Mouse (Mus musculus) heart, postnatal 4 days (tissue): ENCODE results near the gene Nudt9. TPM values are rescaled to one million over a fixed set of nuclear protein-coding genes. Genes with fewer than 3 reads are reported as not detected.

ENCODE experiments used
- DNase-seq: peaks from one replicate; pipeline ENCODE4 v3.0.0; 2021
- total RNA-seq, 2 experiments: library from RNA; stranded (reverse); gene quantifications; 2 replicates each; pipeline ENCODE4 v1.2.3; 2021

The Nudt9 gene
- total RNA-seq, 2 experiments from 2014 or later, result 43.1 to 44.1 TPM

DNA sequence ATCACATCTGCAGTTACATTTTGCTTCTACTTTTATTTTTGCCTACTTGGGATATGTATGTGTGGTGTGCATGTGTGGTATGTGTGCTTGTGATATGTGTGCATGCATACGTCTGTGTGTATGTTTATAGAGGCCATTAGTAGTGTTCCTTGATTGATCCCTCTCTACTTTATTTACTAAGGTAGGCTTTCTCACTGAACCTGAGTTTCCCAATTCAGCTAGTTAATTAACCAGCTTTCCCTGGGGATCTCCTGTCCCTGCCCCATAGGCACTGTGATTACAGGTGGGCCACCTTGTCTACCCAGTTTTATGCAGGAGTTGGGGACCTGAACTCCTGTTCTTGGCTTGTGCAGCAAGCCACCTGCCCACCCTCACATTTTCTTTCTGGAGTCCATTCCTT, 9.4 kb upstream of the Nudt9 start:
- no peak for DNase-seq

GRCm38 (mm10) chr5:104039154-104039932, 6.8 kb upstream of the Nudt9 start:
- DNase-seq, result peak; percentile 65

DNA sequence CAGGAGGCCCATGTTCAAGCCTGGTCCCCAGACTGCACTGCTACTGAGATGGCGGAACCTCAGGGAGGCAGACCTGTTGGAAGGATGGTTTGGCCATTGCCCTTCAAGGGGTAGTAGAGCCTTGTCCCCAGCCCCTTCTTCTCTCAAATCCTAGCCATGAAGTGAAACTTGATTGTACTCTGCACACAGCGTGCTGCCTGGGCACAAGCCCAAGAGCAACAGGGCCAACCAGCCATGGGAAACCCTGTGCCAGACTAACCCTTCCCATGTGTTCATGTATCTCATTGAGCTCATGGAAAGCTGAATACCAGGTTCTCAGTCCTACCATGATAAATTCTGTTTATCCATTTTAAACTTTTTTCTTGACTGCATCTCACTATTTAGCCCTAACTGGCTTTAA, 3.2 kb upstream of the Nudt9 start:
- DNase-seq, result peak; percentile 44

DNA sequence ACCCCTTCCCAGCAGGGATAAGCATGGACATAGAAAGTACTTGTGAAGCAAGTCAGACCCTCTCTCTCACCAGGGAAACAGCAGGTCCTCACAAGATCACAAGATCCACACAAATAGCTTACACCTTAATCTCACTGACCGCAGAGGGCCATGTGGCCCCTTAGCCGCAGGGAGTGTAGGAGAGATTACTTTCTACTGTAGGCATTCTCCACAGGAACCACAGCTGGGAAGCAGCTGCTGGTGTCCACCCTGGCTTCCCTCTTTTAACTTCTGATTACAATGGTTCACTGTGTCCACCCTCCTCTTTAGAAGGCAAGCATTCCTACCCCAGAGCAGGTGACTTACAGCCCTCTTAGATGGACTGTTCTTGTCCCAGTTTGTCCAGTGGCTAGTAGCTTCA, 2.4 kb upstream of the Nudt9 start:
- no peak for DNase-seq

DNA sequence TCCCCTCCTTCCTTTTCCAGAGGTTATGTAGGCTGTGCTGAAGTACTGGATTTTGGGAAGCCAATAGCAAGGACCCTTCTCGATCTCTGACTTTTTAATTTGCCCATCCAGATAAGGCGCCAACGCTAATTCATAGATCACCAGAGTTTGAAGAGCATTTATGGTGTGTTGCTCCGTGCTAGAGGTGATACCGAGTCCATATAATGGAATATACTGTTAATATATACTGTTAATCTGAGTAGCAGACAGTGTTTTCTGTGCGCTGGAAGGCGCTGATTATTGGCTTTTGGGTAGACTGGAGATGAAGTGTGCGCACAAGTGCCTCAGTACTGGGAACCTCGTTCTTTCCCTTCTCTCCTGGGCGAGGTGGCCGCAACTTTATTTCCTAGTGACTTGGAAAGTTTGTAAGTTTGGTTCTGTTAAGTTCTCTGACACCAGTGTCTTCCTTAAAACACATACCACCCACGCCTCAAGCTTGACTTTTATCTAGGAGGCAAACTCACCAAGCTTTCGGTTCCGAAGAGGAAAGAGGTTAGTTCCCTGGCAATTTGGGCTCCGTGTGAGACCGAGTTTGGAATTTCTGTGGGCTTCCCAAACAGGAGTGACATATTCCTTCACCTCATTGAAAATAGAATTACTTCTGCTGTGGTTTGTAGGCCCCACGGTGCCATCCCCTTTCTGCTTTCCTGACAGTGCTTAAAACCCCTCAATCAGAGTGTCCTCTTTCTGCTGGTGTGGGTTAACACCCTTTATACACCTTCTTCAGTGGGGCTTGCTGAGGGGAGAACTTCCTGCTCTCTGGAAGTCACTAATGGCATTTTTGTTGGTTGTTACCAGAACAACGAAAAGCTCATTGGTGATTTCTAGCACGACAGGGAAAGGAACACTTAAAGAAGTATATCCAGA, 1.3 kb downstream of the Nudt9 start:
- DNase-seq, result no peak

GRCm38 (mm10) chr5:104048139-104048538, 2.0 kb downstream of the Nudt9 start:
- no peak for DNase-seq

GRCm38 (mm10) chr5:104052956-104053355, 6.8 kb downstream of the Nudt9 start:
- peak; percentile 33 for DNase-seq

GRCm38 (mm10) chr5:104054938-104055337, 8.8 kb downstream of the Nudt9 start:
- DNase-seq, result no peak

GRCm38 (mm10) chr5:104055816-104056215, 9.7 kb downstream of the Nudt9 start:
- no peak for DNase-seq

GRCm38 (mm10) chr5:104056295-104056694, 10.2 kb downstream of the Nudt9 start:
- DNase-seq, result no peak

DNA sequence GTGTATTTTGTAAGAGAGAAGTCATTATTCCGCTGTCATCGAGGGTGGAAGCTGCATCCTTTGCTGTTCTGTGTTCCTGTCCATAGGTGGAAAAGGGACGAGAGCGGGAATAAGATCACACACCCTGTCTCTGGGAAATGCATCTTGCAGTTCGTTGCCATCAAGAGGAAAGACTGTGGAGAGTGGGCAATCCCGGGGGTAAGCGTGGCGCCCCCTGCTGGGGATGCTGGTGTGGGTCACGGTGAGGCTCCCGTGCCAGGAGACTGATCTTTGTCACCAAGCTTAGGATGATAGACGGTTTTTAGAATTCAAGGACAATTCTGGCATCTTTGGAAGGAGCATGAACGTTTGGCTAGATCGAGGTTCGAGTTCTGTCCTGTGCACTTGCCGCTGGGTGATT, 11.9 kb downstream of the Nudt9 start:
- DNase-seq, result peak; percentile 68

DNA sequence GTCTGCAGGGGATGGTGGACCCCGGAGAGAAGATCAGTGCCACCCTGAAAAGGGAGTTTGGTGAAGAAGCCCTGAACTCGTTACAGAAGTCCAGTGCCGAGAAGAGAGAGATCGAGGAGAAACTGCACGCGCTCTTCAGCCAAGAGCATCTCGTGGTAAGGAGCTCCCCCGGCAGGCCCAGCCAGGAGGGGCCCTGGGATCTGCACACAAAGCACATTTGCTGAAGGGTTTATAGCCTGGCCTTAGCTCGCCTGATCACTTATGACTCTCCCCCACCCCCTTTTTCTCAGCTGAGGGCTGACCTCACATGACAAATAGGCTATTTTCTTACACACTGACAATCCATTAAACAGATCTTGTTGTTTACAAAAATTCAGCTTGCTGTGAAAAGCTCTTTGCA, 13.5 kb downstream of the Nudt9 start:
- DNase-seq, result no peak

- no peak for DNase-seq
These were observed 14.3 kb downstream of the Nudt9 start for GRCm38 (mm10) chr5:104060429-104060828.

GRCm38 (mm10) chr5:104061936-104062772, 16.0 kb downstream of the Nudt9 start:
- no peak for DNase-seq

DNA sequence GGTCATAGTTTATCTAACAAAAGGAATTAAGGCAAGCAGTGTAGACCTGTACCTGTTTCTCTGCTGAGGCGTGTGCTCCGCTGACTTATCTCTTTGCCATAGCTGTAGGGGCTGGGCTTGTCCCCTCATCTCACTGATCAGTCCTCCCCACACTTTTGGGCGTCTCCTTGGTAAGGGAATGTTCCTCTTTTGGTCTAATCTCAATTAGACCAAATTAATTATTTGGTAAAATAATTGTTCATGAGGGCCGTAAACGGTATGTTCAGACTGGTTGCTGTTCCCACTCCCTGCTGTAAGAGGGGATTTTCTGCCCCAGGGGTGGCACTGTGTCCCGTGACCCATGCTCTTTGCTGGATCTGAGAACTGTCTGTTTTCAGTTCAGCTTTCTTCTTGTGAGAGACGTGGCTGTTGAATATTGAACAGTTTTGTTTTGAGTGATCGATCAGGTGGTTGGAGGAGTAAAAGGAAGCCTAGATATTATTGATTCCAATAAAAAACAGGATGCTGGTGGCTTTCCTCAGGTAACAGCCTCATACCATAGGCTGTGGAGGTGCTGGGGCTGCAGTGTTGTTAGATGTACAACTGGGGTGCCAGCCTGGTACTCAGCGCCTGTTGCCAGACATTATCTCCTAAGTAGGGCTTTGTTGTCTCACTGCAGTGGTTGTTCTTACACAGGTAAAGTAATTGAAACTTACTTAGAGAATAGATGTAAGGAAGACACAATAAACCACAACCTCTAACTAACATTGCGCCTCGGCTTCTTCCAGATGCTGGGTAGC, 16.9 kb downstream of the Nudt9 start:
- DNase-seq, result no peak

- DNase-seq, result peak; percentile 33
These were observed 22.6 kb downstream of the Nudt9 start for GRCm38 (mm10) chr5:104068751-104069150.

DNA sequence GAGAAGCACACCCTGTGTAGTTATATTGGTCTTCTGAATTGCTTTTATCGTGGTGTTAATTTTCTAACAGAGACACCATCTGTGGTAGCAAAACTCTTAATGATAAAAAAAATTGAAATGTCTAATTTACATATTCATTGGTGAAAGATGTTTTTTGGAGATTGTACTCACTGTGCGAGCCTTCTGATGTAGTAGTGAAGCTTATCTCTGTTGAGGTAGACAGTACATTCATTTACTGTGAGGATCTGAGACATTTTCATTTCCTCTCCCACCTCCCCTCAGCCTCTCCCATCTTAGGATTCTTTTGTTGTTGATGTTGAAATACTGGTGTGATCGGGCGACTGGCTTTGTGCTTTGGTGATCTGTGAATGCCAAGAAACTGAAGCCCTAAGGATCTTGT, 24.9 kb downstream of the Nudt9 start:
- no peak for DNase-seq

- DNase-seq, result peak; percentile 25
These were observed 26.3 kb downstream of the Nudt9 start for GRCm38 (mm10) chr5:104072272-104072886.

DNA sequence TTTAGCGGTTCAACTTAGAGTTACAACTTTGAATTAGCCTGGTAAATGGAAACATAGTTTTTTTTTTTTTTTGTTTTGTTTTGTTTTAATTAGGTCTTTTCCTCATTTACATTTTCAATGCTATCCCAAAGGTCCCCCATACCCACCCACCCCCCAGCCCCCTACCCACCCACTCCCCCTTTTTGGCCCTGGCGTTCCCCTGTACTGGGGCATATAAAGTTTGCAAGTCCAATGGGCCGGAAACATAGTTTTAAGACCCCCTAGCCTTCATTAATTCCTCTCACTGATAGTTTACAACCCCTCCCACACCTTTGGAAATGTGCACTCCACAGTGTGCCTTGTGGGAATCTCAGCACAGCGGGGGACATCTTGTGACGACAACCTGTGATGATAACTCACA, 27.5 kb downstream of the Nudt9 start:
- DNase-seq, result no peak

DNA sequence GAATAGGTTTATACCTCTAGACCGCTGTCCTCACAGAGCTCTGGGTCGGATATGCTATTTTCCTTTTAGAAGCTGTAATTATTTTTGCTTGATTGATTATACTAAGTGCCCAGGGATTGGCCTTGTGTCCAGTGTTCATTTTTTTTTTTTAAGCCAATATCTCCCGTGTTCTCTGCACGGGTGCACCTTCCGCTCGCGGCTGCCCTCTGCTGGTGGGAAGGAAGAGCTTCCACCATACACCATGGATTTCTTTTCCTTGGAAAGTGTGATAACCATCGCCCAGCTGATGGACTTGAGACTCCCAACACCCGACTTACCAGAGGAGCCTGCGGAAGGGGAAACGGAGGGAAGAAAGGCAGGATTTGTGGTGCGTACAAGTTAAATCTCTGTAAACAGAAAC, 28.3 kb downstream of the Nudt9 start:
- DNase-seq, result peak; percentile 73

- DNase-seq, result no peak
These were observed 30.3 kb downstream of the Nudt9 start for GRCm38 (mm10) chr5:104076361-104076760.
